Mouse (Mus musculus): ENCODE results near the gene Vav2. TPM values are rescaled to one million over a fixed set of nuclear protein-coding genes. Genes with fewer than 3 reads are reported as not detected.

Vav2 gene
- polyA plus RNA-seq, 1 experiment from 2014 or later: 15.6 TPM

- H3K4me2 ChIP-seq: no peak overlapping the region
- 93% methylated on average over 2 of the region's 2 CpGs for WGBS
- H3K4me3 ChIP-seq: no peak overlapping the region
- ATAC-seq (ENCODE audit: low FRiP score, low read depth): no peak
- no peaks in the 10 kb centered on the region for H3K9me3 ChIP-seq
- no peak overlapping the region for H3K27ac ChIP-seq (replicated peaks)
- no peaks in the 10 kb centered on the region for H3K36me3 ChIP-seq
- no peak overlapping the region for H3K9ac ChIP-seq
- H3K27me3 ChIP-seq: no peaks in the 10 kb centered on the region
- peaks cover 42% of the 10 kb centered on the region for H3K4me1 ChIP-seq (replicated peaks)
Measured at GRCm38 (mm10) chr2:27400083-27400482, 26.8 kb downstream of the Vav2 start.

- Histone ChIP-seq H3K9ac (no peak overlapping the region), H3K4me3 (no peak overlapping the region), H3K27me3 (no peaks in the 10 kb centered on the region), H3K36me3 (no peaks in the 10 kb centered on the region), H3K4me1 (replicated peaks) (peaks cover 46% of the 10 kb centered on the region), H3K4me2 (no peak overlapping the region), H3K9me3 (no peaks in the 10 kb centered on the region), H3K27ac (replicated peaks) (peak overlapping the region; percentile 80)
- WGBS: 50% methylated on average over 17 of the region's 17 CpGs
- no peak for ATAC-seq (ENCODE audit: low FRiP score, low read depth)
Measured at GRCm38 (mm10) chr2:27396656-27397440, 30.0 kb downstream of the Vav2 start.

- Histone ChIP-seq H3K9ac (no peak overlapping the region), H3K4me1 (replicated peaks) (peaks cover 66% of the 10 kb centered on the region), H3K27ac (replicated peaks) (peak overlapping the region; percentile 31), H3K36me3 (no peaks in the 10 kb centered on the region), H3K4me2 (no peak overlapping the region), H3K9me3 (no peaks in the 10 kb centered on the region), H3K27me3 (no peaks in the 10 kb centered on the region), H3K4me3 (no peak overlapping the region)
- WGBS: 48% methylated on average over 10 of the region's 10 CpGs
- peak; percentile 46; the same call in 1 of the 2 replicates for ATAC-seq (ENCODE audit: low FRiP score, low read depth)
Measured at GRCm38 (mm10) chr2:27394158-27394832, 32.5 kb downstream of the Vav2 start.

GRCm38 (mm10) chr2:27392278-27392677 lies 34.6 kb downstream of the Vav2 start:
- H3K9me3 ChIP-seq: no peaks in the 10 kb centered on the region
- no peaks in the 10 kb centered on the region for H3K36me3 ChIP-seq
- no peak overlapping the region for H3K27ac ChIP-seq (replicated peaks)
- no peak for ATAC-seq (ENCODE audit: low FRiP score, low read depth)
- H3K4me2 ChIP-seq: no peak overlapping the region
- H3K27me3 ChIP-seq: no peaks in the 10 kb centered on the region
- H3K4me1 ChIP-seq (replicated peaks): peaks cover 66% of the 10 kb centered on the region
- no peak overlapping the region for H3K9ac ChIP-seq
- no peak overlapping the region for H3K4me3 ChIP-seq
- WGBS: 37% methylated on average over 5 of the region's 5 CpGs

GRCm38 (mm10) chr2:27390775-27391174 lies 36.1 kb downstream of the Vav2 start:
- WGBS: 58% methylated on average over 4 of the region's 4 CpGs
- Histone ChIP-seq H3K4me3 (no peak overlapping the region), H3K4me1 (replicated peaks) (peaks cover 51% of the 10 kb centered on the region)

GRCm38 (mm10) chr2:27390325-27390724 lies 36.5 kb downstream of the Vav2 start:
- Histone ChIP-seq H3K36me3 (no peaks in the 10 kb centered on the region), H3K9me3 (no peaks in the 10 kb centered on the region), H3K4me2 (no peak overlapping the region), H3K27me3 (no peaks in the 10 kb centered on the region), H3K9ac (no peak overlapping the region), H3K4me1 (replicated peaks) (peaks cover 47% of the 10 kb centered on the region), H3K4me3 (no peak overlapping the region), H3K27ac (replicated peaks) (no peak overlapping the region)
- ATAC-seq (ENCODE audit: low FRiP score, low read depth): no peak
- WGBS: 81% methylated on average over 8 of the region's 8 CpGs

More at GRCm38 (mm10) chr2:27390775-27391174, 36.1 kb downstream of the Vav2 start:
- no peak overlapping the region for H3K9ac ChIP-seq
- H3K27ac ChIP-seq (replicated peaks): no peak overlapping the region
- no peaks in the 10 kb centered on the region for H3K27me3 ChIP-seq
- no peaks in the 10 kb centered on the region for H3K9me3 ChIP-seq
- no peak overlapping the region for H3K4me2 ChIP-seq
- H3K36me3 ChIP-seq: no peaks in the 10 kb centered on the region
- ATAC-seq (ENCODE audit: low FRiP score, low read depth): no peak

- no peak for ATAC-seq (ENCODE audit: low FRiP score, low read depth)
- Histone ChIP-seq H3K4me1 (replicated peaks) (peaks cover 39% of the 10 kb centered on the region), H3K4me2 (no peak overlapping the region), H3K27ac (replicated peaks) (no peak overlapping the region), H3K4me3 (no peak overlapping the region), H3K27me3 (no peaks in the 10 kb centered on the region), H3K9ac (no peak overlapping the region), H3K9me3 (no peaks in the 10 kb centered on the region), H3K36me3 (no peaks in the 10 kb centered on the region)
- 60% methylated on average over 14 of the region's 14 CpGs for WGBS
Measured at GRCm38 (mm10) chr2:27389272-27390162, 37.3 kb downstream of the Vav2 start.

- no peak for ATAC-seq (ENCODE audit: low FRiP score, low read depth)
- 94% methylated on average over 1 of the region's 1 CpGs for WGBS
Measured at GRCm38 (mm10) chr2:27387209-27387608, 39.6 kb downstream of the Vav2 start.

GRCm38 (mm10) chr2:27381698-27382097 lies 45.1 kb downstream of the Vav2 start:
- Histone ChIP-seq H3K4me2 (no peak overlapping the region), H3K27me3 (no peaks in the 10 kb centered on the region), H3K27ac (replicated peaks) (no peak overlapping the region), H3K9ac (no peak overlapping the region), H3K4me1 (replicated peaks) (peaks cover 19% of the 10 kb centered on the region), H3K36me3 (no peaks in the 10 kb centered on the region), H3K9me3 (no peaks in the 10 kb centered on the region), H3K4me3 (no peak overlapping the region)
- whole genome bisulfite sequencing: 80% methylated on average over 4 of the region's 4 CpGs
- ATAC-seq (ENCODE audit: low FRiP score, low read depth): no peak

More at GRCm38 (mm10) chr2:27387209-27387608, 39.6 kb downstream of the Vav2 start:
- Histone ChIP-seq H3K36me3 (no peaks in the 10 kb centered on the region), H3K4me3 (no peak overlapping the region), H3K9me3 (no peaks in the 10 kb centered on the region), H3K4me2 (no peak overlapping the region), H3K27me3 (no peaks in the 10 kb centered on the region), H3K4me1 (replicated peaks) (peaks cover 27% of the 10 kb centered on the region), H3K27ac (replicated peaks) (no peak overlapping the region), H3K9ac (no peak overlapping the region)

GRCm38 (mm10) chr2:27381254-27381653 lies 45.6 kb downstream of the Vav2 start:
- no peak overlapping the region for H3K4me3 ChIP-seq
- H3K36me3 ChIP-seq: no peaks in the 10 kb centered on the region
- H3K9ac ChIP-seq: no peak overlapping the region
- no peak for ATAC-seq (ENCODE audit: low FRiP score, low read depth)
- no peak overlapping the region for H3K4me2 ChIP-seq
- no peaks in the 10 kb centered on the region for H3K27me3 ChIP-seq
- peaks cover 24% of the 10 kb centered on the region for H3K4me1 ChIP-seq (replicated peaks)
- H3K27ac ChIP-seq (replicated peaks): no peak overlapping the region
- WGBS: 92% methylated on average over 3 of the region's 3 CpGs
- H3K9me3 ChIP-seq: no peaks in the 10 kb centered on the region

GRCm38 (mm10) chr2:27377876-27378275 lies 49.0 kb downstream of the Vav2 start:
- no peaks in the 10 kb centered on the region for H3K27me3 ChIP-seq
- H3K9ac ChIP-seq: no peak overlapping the region
- WGBS: 22% methylated on average over 4 of the region's 4 CpGs
- H3K9me3 ChIP-seq: no peaks in the 10 kb centered on the region
- ATAC-seq (ENCODE audit: low FRiP score, low read depth): no peak
- H3K36me3 ChIP-seq: no peaks in the 10 kb centered on the region
- no peak overlapping the region for H3K4me3 ChIP-seq
- H3K4me2 ChIP-seq: no peak overlapping the region
- H3K27ac ChIP-seq (replicated peaks): no peak overlapping the region
- H3K4me1 ChIP-seq (replicated peaks): peaks cover 48% of the 10 kb centered on the region

- Histone ChIP-seq H3K27ac (replicated peaks) (peak overlapping the region; percentile 31), H3K4me2 (no peak overlapping the region), H3K9me3 (no peaks in the 10 kb centered on the region), H3K4me3 (no peak overlapping the region), H3K36me3 (no peaks in the 10 kb centered on the region), H3K27me3 (no peaks in the 10 kb centered on the region), H3K4me1 (replicated peaks) (peaks cover 49% of the 10 kb centered on the region), H3K9ac (no peak overlapping the region)
- 17% methylated on average over 8 of the region's 8 CpGs for WGBS
- peak; percentile 38; the same call in 1 of the 2 replicates for ATAC-seq (ENCODE audit: low FRiP score, low read depth)
Measured at GRCm38 (mm10) chr2:27377164-27377563, 49.7 kb downstream of the Vav2 start.

Measured in hindbrain, embryonic 15.5 days (tissue).